Mouse (Mus musculus): ENCODE measurements around the gene Agt.

DNA sequence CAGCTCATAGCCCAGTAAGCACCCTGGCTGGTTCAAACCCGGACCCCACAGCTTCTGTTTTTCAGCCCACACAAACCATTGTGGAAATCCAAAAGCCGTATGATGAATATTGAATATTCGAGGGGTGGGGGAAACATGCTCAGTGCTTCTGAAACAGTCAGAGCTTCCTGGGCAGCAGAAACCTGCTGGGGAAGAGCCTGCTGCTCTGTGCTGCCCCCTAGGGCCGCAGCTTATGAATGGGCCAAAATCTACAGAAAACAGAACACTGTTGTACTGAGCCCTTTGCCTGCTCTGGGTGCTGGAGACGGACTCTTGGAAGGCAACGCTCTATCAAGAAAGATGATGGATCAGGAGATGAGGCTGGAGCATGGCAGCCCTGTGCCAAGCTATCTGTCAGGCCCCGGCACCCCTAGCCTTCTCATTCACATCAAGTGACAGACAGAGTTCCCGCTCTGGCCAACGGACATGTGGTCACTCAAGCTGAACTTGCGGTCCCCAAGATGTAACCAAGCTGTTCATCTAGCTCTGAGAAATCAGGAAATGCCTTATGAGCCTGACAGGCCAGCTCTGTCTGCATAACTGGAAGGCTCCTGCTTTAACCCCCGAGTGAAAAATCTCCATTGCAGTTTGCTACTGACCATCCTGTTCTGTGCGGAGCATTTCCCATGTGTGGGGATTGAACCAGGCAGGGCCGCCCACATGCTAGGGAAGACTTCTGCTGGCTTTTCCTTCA lies 38.9 kb upstream of the Agt start:
- TF ChIP-seq CTCF (IDR thresholded peaks at IDR 0.05; ENCODE audit: insufficient read depth, low read length) (peak; percentile 59), POLR2A (IDR thresholded peaks at IDR 0.05; ENCODE audit: borderline replicate concordance, extremely low read depth, low read depth, low read length) (no peak)
